Mouse (Mus musculus): ENCODE results near the gene Sco2. TPM values are rescaled to one million over a fixed set of nuclear protein-coding genes. Genes with fewer than 3 reads are reported as not detected.

Sco2 gene
- polyA plus RNA-seq (2012; rRNA removed): 26.9 and 27.1 TPM in 2 replicates

GRCm38 (mm10) chr15:89373762-89374248 lies at the start of gene Sco2:
Gene Sco2 (minus strand): TSS chr15:89373846.

DNA sequence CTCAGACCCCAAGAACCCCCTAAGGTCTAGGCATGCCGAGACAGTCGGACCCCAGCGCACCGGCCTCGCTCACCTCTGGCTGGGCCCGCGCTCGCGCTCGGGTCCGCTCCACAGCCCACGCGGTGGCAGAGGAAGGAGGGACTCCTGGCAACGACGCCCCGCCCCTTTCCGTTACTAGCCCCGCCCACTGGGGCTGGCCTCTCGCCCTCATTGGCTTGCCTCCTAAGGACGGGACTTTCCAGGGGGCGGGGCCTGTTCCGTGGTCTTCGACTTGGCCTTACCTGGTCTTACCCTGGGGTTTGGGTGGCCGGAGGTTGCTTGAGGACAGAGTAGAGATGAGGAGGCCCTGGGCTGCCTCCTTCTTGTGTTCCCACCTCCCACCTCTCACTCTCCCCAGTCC lies 36.5 kb upstream of the Sco2 start, which contains the start of gene Syce3:
Syce3 (minus strand) TSS at position 386 of the 400 bp plus-strand sequence.

DNA sequence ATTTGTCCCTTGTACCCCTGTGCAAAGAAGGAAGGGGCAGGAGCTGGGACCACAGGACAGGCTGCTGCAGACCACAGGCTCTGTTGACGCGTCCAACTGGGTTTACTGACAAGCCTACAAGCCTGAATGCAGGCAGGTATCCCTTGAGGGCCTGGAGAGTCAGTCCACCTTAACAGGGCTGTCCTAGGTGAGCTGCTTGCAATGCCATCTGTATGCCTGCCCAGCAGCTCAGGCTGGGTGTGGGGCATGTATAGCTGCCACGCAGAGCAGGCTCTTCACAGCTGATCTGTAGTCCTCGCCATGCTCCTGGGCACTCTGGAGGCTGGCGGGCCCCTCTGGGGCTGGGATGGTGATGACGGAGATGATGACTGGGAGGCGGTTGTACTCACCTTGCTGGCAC lies 11.0 kb upstream of the Sco2 start, which contains the start of gene Klhdc7b:
Klhdc7b (plus strand) TSS at position 301 of the 400 bp plus-strand sequence.

DNA sequence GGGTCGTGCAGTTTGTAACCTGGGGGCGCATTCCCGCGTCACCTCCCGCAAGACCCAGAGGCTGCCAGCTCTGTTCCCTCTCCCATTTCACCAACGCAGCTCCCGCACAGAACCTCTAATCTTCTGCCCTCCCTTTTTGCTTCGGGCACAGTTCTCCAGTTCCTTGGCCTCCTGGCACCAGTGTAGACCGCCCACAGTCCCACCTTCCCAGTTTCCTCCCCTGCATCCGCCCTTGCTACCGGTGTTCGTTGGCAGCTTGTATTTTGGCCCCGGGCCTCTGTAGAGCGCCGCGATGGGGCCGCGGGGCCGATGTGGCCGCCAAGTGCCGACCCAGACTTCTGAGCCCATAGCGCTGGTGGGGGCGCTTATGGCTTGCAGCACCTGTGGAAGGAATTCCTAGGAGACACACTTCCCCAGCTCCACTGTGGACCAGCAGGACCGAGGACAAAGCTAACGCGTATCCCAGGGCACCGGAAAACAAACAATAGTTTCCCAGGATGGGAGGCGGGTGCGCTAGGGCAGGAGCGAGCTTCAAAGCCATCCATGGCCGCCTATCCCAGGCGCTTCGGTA lies 5.3 kb upstream of the Sco2 start, which contains the start of gene Odf3b:
Odf3b (minus strand) TSS at position 452 of the 571 bp plus-strand sequence.

DNA sequence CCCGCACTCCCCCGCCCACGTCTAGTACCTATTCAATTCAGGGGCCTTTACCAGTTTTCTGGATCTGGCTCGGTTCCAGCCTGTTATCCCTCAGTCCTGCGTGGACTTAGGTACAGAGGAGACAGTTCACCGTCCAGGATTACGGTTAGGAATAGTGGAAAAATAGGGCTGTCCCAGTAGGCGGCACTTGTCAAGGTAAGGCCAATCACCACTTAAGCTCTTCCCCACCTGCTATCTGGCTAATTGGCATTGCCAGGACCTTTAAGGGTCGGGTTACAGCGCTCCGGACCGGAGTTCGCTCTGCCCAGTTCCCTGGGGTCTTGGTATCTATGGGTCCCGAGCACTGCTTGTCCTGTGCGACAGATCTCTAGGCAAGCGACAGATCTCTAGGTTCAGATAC lies 3.3 kb upstream of the Sco2 start, which contains the start of gene Tymp:
Tymp (minus strand) TSS at position 83 of the 400 bp plus-strand sequence.

GRCm38 (mm10) chr15:89355241-89356187 lies 18.1 kb downstream of the Sco2 start, which contains the start of the genes Lmf2 and Ncaph2:
Gene Lmf2 (minus strand): TSS chr15:89355659.
Gene Ncaph2 (plus strand): TSS chr15:89355719.

GRCm38 (mm10) chr15:89334271-89334670 lies 39.4 kb downstream of the Sco2 start, which contains the start of gene Miox:
Gene Miox (plus strand): TSS chr15:89334398.

GRCm38 (mm10) chr15:89322670-89323522 lies 50.8 kb downstream of the Sco2 start, which contains the start of gene Adm2:
Gene Adm2 (plus strand): TSS chr15:89322720.

Other genes with a start within 250 kb of the Sco2 start
- gene Hdac10, start 245.1 kb downstream of the Sco2 start, polyA plus RNA-seq (2012; rRNA removed): 43.2 and 45.5 TPM in 2 replicates
- gene Mapk12, start 233.1 kb downstream of the Sco2 start, polyA plus RNA-seq (2012; rRNA removed): 15.5 TPM in 2 replicates
- 63.8 and 66.3 TPM in 2 replicates for gene Mapk11, start 224.2 kb downstream of the Sco2 start, polyA plus RNA-seq (2012; rRNA removed)
- 177 and 193 TPM in 2 replicates for gene Plxnb2, start 193.1 kb downstream of the Sco2 start, polyA plus RNA-seq (2012; rRNA removed)
- 137 and 147 TPM in 2 replicates for gene Dennd6b, start 177.3 kb downstream of the Sco2 start, polyA plus RNA-seq (2012; rRNA removed)
- 132 and 154 TPM in 2 replicates for gene Ppp6r2, start 162.3 kb downstream of the Sco2 start, polyA plus RNA-seq (2012; rRNA removed)
- 177 and 203 TPM in 2 replicates for gene Sbf1, start 58.5 kb downstream of the Sco2 start, polyA plus RNA-seq (2012; rRNA removed)
- gene Adm2, start 51.1 kb downstream of the Sco2 start, polyA plus RNA-seq (2012; rRNA removed): 0.04 and 0.06 TPM in 2 replicates
- not detected in 2 replicates for gene Miox, start 39.4 kb downstream of the Sco2 start, polyA plus RNA-seq (2012; rRNA removed)
- 28.3 and 34.0 TPM in 2 replicates for gene Lmf2, start 18.2 kb downstream of the Sco2 start, polyA plus RNA-seq (2012; rRNA removed)
- gene Ncaph2, start 18.1 kb downstream of the Sco2 start, polyA plus RNA-seq (2012; rRNA removed): 118 and 120 TPM in 2 replicates
- gene Tymp, start 3.2 kb upstream of the Sco2 start, polyA plus RNA-seq (2012; rRNA removed): 2.6 and 2.8 TPM in 2 replicates
- 3.2 and 3.6 TPM in 2 replicates for gene Odf3b, start 5.4 kb upstream of the Sco2 start, polyA plus RNA-seq (2012; rRNA removed)
- gene Klhdc7b, start 11.1 kb upstream of the Sco2 start, polyA plus RNA-seq (2012; rRNA removed): 0.01 TPM in 1 of 2 replicates, not detected in the other
- gene Syce3, start 36.7 kb upstream of the Sco2 start, polyA plus RNA-seq (2012; rRNA removed): not detected in 2 replicates
- 7.6 and 8.0 TPM in 2 replicates for gene Cpt1b, start 52.0 kb upstream of the Sco2 start, polyA plus RNA-seq (2012; rRNA removed)
- 3.0 and 3.3 TPM in 2 replicates for gene C730034F03Rik, start 55.7 kb upstream of the Sco2 start, polyA plus RNA-seq (2012; rRNA removed)
- gene Gm44502, start 55.9 kb upstream of the Sco2 start, polyA plus RNA-seq (2012; rRNA removed): 0.28 and 0.29 TPM in 2 replicates
- 86.7 and 102 TPM in 2 replicates for gene Chkb, start 56.1 kb upstream of the Sco2 start, polyA plus RNA-seq (2012; rRNA removed)
- 68.3 and 76.1 TPM in 2 replicates for gene Mapk8ip2, start 80.1 kb upstream of the Sco2 start, polyA plus RNA-seq (2012; rRNA removed)
- 22.9 and 28.1 TPM in 2 replicates for gene Arsa, start 103.6 kb upstream of the Sco2 start, polyA plus RNA-seq (2012; rRNA removed)
- gene Shank3, start 125.8 kb upstream of the Sco2 start, polyA plus RNA-seq (2012; rRNA removed): 25.9 and 30.0 TPM in 2 replicates
- 7.3 and 8.0 TPM in 2 replicates for gene Acr, start 194.5 kb upstream of the Sco2 start, polyA plus RNA-seq (2012; rRNA removed)
- 99.4 and 109 TPM in 2 replicates for gene Rabl2, start 218.1 kb upstream of the Sco2 start, polyA plus RNA-seq (2012; rRNA removed)

Data from central nervous system, embryonic 14 days (tissue).